Mouse (Mus musculus) hindbrain, embryonic 11.5 days (tissue): Measurements from ENCODE around the gene Robo2. TPM values are rescaled to one million over a fixed set of nuclear protein-coding genes. Genes with fewer than 3 reads are reported as not detected.

Experiments used
- ATAC-seq: fragments of 200-750 bp; cut with Nextera tagmentation; 2 replicates; pipeline ENCODE4 v1.8.0; 2017; ENCODE audit warnings: mild to moderate bottlenecking, moderate TSS enrichment, moderate library complexity; ENCODE audit not compliant: low FRiP score
- DNase-seq: peaks from one replicate; pipeline ENCODE4 v3.0.0-alpha.2; 2015; ENCODE audit warnings: low spot score
- H3K27ac ChIP-seq: fragments of 300-500 bp; sonication (generic); 2 replicates; pipeline ENCODE4 v1.5.1; 2014; ENCODE audit warnings: mild to moderate bottlenecking, low read depth, low read length
- H3K27me3 ChIP-seq: fragments of 300-500 bp; sonication (generic); 2 replicates; pipeline ENCODE4 v1.6.1; 2014; ENCODE audit warnings: mild to moderate bottlenecking, low read length, moderate library complexity, mixed read lengths; ENCODE audit not compliant: control insufficient read depth, insufficient read depth
- H3K36me3 ChIP-seq: fragments of 300-500 bp; sonication (generic); 2 replicates; pipeline ENCODE4 v1.6.1; 2014; ENCODE audit warnings: mild to moderate bottlenecking, low read length, moderate library complexity, mixed read lengths; ENCODE audit not compliant: control insufficient read depth, insufficient read depth
- H3K4me1 ChIP-seq: fragments of 300-500 bp; sonication (generic); replicated peaks from 2 replicates; pipeline ENCODE4 v1.6.1; 2014; ENCODE audit warnings: low read length, mixed read lengths; ENCODE audit not compliant: control insufficient read depth, insufficient read depth
- H3K4me2 ChIP-seq: fragments of 300-500 bp; sonication (generic); replicated peaks from 2 replicates; pipeline ENCODE4 v1.6.1; 2014; ENCODE audit warnings: mild to moderate bottlenecking, low read depth, low read length
- H3K4me3 ChIP-seq: fragments of 300-500 bp; sonication (generic); 2 replicates; pipeline ENCODE4 v1.5.1; 2014; ENCODE audit warnings: low read depth, low read length
- H3K9ac ChIP-seq: fragments of 300-500 bp; sonication (generic); 2 replicates; pipeline ENCODE4 v1.6.1; 2014; ENCODE audit warnings: low read depth, low read length
- H3K9me3 ChIP-seq: fragments of 300-500 bp; sonication (generic); 2 replicates; pipeline ENCODE4 v1.6.1; 2016; ENCODE audit warnings: low read length; ENCODE audit not compliant: control insufficient read depth
- WGBS: fragments of 180-500 bp; shearing (Covaris S2); extraction: QIAGEN DNeasy Blood & Tissue Kit; methylation state at CpG from one replicate; pipeline ENCODE4 v1.1.7; 2014; 5-methylcytosine and 5-hydroxymethylcytosine counted together
- polyA plus RNA-seq: library from polyadenylated mRNA; unstranded; fragments of >200 nt; fragmentation: Nextera tagmentation; extraction: Ambion mirVana; gene quantifications from 2 replicates; pipeline ENCODE4 v1.2.1, GENCODE M21; 2014

Robo2 gene
- polyA plus RNA-seq, 1 experiment from 2014 or later, result 37.5 TPM

DNA sequence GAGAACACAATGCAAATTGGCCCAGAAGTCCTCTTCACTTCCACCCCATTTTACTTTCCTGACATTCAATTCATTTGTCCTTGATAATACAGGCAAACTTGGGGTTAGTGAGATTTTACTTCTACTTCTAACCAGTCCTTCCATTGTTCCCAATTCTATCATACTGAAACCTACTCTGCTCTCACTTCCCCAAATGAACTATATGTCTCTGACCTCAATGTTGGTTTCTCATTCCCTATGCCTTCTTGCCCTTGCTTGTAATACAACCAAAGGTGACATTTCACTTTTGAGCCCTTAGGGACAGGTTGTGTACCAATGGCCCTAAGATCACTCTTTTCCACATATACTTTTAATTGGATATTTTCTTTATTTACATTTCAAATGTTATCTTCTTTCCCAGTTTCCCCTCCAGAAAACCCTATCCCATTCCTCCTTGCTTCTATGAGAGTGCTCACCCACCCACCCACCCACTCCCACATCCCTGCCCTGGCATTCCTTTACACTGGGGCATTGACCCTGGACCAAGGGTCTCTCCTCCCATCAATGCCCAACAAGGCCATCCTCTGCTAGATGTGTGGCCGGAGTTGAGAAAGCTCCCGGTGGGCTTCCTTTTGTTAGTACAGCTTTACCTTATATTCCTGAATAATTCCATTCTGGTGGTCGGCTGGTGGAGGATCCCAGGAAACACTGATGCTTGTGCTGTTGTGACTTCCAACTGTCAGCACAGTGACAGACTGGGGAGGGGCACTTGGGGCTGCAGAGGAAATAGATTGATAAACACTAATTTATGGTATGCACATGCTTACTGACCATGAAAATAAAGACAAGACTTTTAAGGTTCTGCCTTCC is 453.7 kb downstream of the Robo2 start:
- Histone ChIP-seq H3K4me1 (no peaks in the 10 kb centered on the region), H3K27ac (no peak overlapping the region), H3K4me2 (no peak overlapping the region), H3K27me3 (no peaks in the 10 kb centered on the region), H3K36me3 (no peaks in the 10 kb centered on the region), H3K4me3 (no peak overlapping the region), H3K9me3 (no peaks in the 10 kb centered on the region), H3K9ac (no peak overlapping the region)
- no peak for ATAC-seq
- DNase-seq, result no peak
- 40% methylated on average over 3 of the region's 3 CpGs for WGBS

DNA sequence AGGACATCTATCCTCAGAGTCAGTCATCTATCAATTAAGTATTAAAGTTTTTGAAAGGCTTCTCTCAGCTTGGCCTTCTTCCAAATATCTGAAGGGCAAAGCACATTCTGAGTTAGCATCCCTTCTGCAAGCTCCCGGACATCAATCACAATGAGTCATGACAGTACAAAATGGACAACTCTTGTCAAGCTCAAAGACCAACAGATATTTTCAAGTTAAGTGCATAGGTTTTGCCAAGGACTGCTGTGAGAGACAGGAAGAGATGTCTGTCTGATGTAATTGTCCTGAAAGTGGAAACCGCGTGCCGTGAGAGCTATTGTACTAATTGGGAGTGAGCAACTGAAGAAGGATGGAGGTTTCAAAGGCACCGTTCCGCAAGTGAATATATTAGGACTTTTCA is 465.5 kb downstream of the Robo2 start:
- no peak for DNase-seq
- Histone ChIP-seq H3K4me2 (no peak overlapping the region), H3K27me3 (no peaks in the 10 kb centered on the region), H3K4me3 (no peak overlapping the region), H3K9ac (no peak overlapping the region), H3K9me3 (no peaks in the 10 kb centered on the region), H3K36me3 (no peaks in the 10 kb centered on the region), H3K4me1 (no peaks in the 10 kb centered on the region), H3K27ac (no peak overlapping the region)
- WGBS, result 75% methylated on average over 6 of the region's 6 CpGs
- ATAC-seq, result no peak

DNA sequence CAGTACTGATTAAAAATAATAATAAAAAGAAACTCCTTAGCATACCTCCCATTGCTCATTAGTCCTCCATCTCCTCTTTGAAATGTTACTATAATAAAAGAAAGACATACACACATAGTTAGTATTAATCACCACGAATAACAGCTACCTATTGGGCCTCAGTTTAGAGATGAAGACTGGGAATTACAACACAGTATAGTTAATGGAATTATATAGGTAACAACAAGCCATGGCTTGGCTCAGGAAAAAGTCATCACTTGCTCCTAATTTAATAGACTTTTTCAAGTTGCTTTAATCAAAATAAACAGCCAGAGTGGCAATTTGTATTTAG is 471.4 kb downstream of the Robo2 start:
- Histone ChIP-seq H3K27me3 (no peaks in the 10 kb centered on the region), H3K4me1 (no peaks in the 10 kb centered on the region), H3K27ac (no peak overlapping the region), H3K9ac (no peak overlapping the region), H3K9me3 (no peaks in the 10 kb centered on the region), H3K36me3 (no peaks in the 10 kb centered on the region), H3K4me3 (no peak overlapping the region), H3K4me2 (no peak overlapping the region)
- ATAC-seq (no peak), DNase-seq (no peak)
- WGBS, result 78% methylated on average over 1 of the region's 1 CpGs

DNA sequence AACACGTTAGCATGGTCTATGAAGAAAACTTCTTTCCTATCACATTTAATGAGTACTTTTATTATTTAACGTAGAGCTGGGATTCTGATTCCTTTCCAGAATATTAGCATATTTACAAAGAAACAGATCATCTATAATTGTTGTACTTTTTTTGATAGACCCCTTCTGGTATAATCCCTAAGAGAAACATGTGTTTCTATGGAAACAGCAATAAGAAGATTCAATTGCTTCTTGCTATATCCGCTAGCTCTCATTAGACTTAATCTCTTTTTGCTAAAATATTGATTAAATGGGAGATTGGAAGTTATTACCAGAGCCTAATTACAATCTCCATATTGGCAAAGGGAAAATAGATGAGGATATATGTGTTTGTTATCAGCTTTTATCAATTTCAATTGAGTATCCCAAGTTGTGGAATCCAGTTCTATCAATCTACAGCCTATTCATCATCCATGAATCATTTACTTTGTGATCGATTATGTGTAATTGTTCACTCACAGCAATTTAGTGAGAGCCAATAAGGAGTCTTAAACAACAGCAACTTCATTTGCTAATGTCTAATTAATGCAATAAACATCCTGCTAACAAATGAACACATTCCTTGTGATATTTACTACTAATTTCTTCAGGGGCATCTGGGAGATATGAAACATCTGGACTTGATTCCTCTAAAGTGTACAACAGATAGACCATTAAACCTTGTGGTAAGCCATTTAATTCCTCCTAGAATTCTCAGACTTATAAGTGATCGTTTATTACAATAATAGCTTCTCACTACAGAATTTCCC is 472.0 kb downstream of the Robo2 start:
- H3K27ac ChIP-seq, result no peak overlapping the region
- no peaks in the 10 kb centered on the region for H3K27me3 ChIP-seq
- H3K4me2 ChIP-seq, result no peak overlapping the region
- H3K9ac ChIP-seq, result no peak overlapping the region
- ATAC-seq (no peak), DNase-seq (no peak)
- no peaks in the 10 kb centered on the region for H3K9me3 ChIP-seq
- no peaks in the 10 kb centered on the region for H3K36me3 ChIP-seq
- no peaks in the 10 kb centered on the region for H3K4me1 ChIP-seq
- no peak overlapping the region for H3K4me3 ChIP-seq
- 91% methylated on average over 5 of the region's 5 CpGs for WGBS

DNA sequence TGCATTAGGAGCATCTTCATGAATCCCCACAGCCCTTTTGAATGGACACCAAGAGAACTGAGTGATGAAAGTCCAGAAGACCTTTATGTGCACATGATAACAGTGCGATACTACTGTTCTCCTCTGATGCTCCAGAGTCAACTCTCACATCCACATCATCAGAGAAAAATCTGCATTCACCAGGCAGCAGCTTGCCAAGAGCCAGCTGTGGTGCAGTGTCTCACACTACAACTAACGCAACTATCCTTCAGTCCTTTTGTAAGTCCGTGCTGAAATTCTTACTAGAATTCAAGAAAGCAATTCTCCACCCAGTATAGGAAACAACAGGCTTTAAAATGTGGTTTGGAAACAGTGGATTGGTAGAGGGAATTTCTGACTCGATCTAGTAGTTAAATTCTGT is 481.3 kb downstream of the Robo2 start:
- no peaks in the 10 kb centered on the region for H3K4me1 ChIP-seq
- H3K27ac ChIP-seq, result no peak overlapping the region
- DNase-seq (no peak), ATAC-seq (no peak)
- no peak overlapping the region for H3K4me2 ChIP-seq
- H3K9ac ChIP-seq, result no peak overlapping the region
- H3K36me3 ChIP-seq, result no peaks in the 10 kb centered on the region
- H3K4me3 ChIP-seq, result no peak overlapping the region
- no peaks in the 10 kb centered on the region for H3K27me3 ChIP-seq
- 96% methylated on average over 4 of the region's 4 CpGs for WGBS
- H3K9me3 ChIP-seq, result no peaks in the 10 kb centered on the region

DNA sequence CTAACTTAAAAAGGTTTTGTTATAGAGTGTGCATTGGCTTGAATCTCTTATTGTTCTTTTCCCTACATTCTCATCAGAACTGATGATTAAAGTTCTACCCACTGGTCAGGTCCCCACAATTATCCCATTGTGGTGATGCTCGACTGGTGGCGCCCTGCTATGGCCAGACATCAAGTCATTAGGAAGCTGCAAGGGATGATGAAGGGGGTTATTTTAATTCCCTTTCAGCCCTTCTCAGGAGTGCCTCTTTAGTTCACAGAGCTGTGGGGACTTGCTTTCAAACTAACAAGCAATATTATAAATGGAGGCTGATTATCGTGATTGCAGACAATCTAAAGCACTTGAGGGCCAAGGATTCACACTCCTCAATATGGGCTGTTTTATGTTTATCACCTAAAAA is 484.1 kb downstream of the Robo2 start:
- no peaks in the 10 kb centered on the region for H3K36me3 ChIP-seq
- 57% methylated on average over 3 of the region's 3 CpGs for WGBS
- no peak overlapping the region for H3K4me3 ChIP-seq
- ATAC-seq (no peak), DNase-seq (no peak)
- H3K4me1 ChIP-seq, result no peaks in the 10 kb centered on the region
- no peak overlapping the region for H3K4me2 ChIP-seq
- no peaks in the 10 kb centered on the region for H3K27me3 ChIP-seq
- H3K27ac ChIP-seq, result no peak overlapping the region
- H3K9ac ChIP-seq, result no peak overlapping the region
- no peaks in the 10 kb centered on the region for H3K9me3 ChIP-seq

DNA sequence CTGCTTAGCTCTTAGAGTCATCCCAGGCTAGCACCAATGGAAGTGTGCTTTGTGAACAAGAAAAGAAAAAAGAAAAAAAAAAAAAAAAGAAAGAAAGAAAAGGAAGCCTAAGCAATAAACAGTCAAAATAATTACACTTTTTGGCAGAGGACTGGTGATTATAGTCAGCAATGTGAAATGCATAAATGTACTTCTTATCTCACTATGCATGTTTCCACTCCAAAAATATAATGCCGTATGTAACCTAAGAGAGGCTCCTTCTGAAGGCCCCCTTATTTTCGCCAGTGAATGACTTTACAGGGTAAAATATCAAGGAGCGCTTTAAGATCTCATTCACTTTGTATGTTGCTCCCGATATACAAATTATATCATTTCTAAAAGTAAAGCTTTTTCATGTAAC is 496.2 kb downstream of the Robo2 start:
- Histone ChIP-seq H3K4me2 (no peak overlapping the region), H3K27ac (no peak overlapping the region), H3K4me3 (no peak overlapping the region), H3K4me1 (no peaks in the 10 kb centered on the region), H3K9ac (no peak overlapping the region), H3K36me3 (no peaks in the 10 kb centered on the region), H3K27me3 (no peaks in the 10 kb centered on the region), H3K9me3 (no peaks in the 10 kb centered on the region)
- ATAC-seq, result no peak
- no peak for DNase-seq
- 93% methylated on average over 4 of the region's 4 CpGs for WGBS

DNA sequence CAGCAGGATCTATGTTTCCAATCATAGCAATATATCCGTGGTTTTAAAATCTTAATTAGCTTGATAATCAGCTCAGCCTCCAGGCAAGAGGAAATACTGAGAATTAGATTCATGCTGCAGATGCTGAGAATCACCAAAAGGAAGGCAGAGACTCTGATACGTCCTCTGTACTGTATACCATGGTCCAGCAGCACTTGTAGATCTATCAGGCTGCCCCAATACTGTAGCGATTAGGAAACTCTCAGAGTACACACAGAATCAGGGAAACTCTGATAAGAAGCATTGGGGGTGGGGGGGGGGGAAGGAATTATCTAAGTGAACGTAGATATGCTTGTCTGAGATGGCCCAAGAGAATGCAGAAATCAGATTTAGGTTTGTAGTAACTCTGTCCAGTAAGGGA is 496.7 kb downstream of the Robo2 start:
- Histone ChIP-seq H3K4me3 (no peak overlapping the region), H3K4me2 (no peak overlapping the region), H3K9me3 (no peaks in the 10 kb centered on the region), H3K36me3 (no peaks in the 10 kb centered on the region), H3K27me3 (no peaks in the 10 kb centered on the region), H3K9ac (no peak overlapping the region), H3K4me1 (no peaks in the 10 kb centered on the region), H3K27ac (no peak overlapping the region)
- ATAC-seq (no peak), DNase-seq (no peak)
- 82% methylated on average over 4 of the region's 4 CpGs for WGBS

DNA sequence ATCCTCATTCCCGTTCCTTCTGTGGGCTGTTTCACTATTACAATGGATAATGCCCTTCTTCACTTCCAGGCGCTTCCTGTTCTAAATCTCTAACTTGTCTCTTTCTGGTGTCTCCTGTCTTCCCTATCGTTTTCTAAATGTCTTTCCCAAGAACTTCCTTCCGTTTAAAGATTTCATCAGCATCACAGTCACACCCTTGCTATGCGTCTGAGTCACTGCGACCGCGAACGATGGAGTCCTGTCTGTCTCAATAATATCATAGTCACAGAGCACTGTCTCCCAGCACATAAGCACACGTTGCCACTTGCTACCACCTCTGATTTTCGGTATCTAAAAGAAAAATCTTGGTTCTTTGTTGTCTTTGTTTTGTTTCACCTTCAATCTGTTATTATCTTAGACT is 503.1 kb downstream of the Robo2 start:
- Histone ChIP-seq H3K36me3 (no peaks in the 10 kb centered on the region), H3K27ac (no peak overlapping the region), H3K4me1 (no peaks in the 10 kb centered on the region), H3K4me3 (no peak overlapping the region), H3K9me3 (no peaks in the 10 kb centered on the region), H3K27me3 (no peaks in the 10 kb centered on the region), H3K9ac (no peak overlapping the region), H3K4me2 (no peak overlapping the region)
- no peak for DNase-seq
- no peak for ATAC-seq
- WGBS, result 93% methylated on average over 11 of the region's 11 CpGs
